Mouse (Mus musculus) kidney, postnatal 36 days (tissue): ENCODE measurements around the gene Gpcpd1.
"Not testable (repeated sequence)": the region's sequence is repeated elsewhere in the genome, so short reads cannot be mapped to it uniquely, and the experiment has no call there.

Experiments
- DNase-seq, 2 experiments: peaks; one replicate each; pipeline ENCODE4 v3.0.0; 2021 to 2022; ENCODE audit warnings: mixed read lengths in 2 of 2

Gene Gpcpd1

GRCm38 (mm10) chr2:132587240-132587779, at the start of gene Gpcpd1:
Gpcpd1 (minus strand) TSS chr2:132587729.
- DNase-seq = no peak

GRCm38 (mm10) chr2:132636534-132636933, 49.0 kb upstream of the Gpcpd1 start:
- DNase-seq = no peak

DNA sequence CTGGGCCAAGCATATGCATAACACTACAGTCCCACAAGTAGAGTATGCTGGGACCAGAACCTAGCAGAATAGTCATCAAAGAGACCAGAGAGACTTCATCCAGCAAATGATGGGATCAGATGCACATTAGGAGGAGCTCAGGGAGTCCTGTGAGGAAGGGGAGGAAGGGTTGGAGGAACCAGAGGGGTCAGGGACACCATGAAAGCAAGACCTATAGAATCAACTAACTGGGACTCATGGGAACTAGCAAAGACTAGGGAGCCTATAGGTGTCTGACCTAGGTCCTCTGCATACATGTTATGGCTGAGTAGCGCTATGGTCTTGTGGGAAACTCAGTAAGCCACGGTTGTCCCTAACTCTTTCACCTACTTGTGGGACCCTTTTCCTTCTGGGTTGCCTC, 41.1 kb upstream of the Gpcpd1 start:
- DNase-seq = no peak

DNA sequence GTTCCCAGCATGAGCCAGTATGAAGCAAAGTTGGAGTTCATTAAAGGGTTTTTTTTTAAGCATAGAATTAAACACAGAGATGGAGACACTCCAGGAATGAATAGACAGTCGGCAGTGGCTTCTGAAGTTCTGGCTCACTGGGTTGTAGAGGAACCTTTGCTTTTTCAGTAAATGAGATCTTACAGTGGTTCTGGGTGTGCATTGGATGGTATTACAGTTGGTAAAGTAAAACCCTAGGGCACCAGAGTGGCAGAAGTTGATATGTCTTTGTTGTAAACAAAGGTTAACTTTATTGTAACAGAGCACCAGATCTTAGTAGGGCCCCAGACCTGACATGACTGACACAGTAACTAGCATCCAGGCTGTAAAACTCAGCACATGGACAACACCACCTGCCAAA, 35.6 kb upstream of the Gpcpd1 start:
- no peak for DNase-seq

- no peak for DNase-seq
These were observed 30.2 kb upstream of the Gpcpd1 start for GRCm38 (mm10) chr2:132617693-132618092.

GRCm38 (mm10) chr2:132613581-132614188, 26.2 kb upstream of the Gpcpd1 start:
- no peak for DNase-seq

GRCm38 (mm10) chr2:132611551-132612233, 24.2 kb upstream of the Gpcpd1 start:
- DNase-seq = no peak

DNA sequence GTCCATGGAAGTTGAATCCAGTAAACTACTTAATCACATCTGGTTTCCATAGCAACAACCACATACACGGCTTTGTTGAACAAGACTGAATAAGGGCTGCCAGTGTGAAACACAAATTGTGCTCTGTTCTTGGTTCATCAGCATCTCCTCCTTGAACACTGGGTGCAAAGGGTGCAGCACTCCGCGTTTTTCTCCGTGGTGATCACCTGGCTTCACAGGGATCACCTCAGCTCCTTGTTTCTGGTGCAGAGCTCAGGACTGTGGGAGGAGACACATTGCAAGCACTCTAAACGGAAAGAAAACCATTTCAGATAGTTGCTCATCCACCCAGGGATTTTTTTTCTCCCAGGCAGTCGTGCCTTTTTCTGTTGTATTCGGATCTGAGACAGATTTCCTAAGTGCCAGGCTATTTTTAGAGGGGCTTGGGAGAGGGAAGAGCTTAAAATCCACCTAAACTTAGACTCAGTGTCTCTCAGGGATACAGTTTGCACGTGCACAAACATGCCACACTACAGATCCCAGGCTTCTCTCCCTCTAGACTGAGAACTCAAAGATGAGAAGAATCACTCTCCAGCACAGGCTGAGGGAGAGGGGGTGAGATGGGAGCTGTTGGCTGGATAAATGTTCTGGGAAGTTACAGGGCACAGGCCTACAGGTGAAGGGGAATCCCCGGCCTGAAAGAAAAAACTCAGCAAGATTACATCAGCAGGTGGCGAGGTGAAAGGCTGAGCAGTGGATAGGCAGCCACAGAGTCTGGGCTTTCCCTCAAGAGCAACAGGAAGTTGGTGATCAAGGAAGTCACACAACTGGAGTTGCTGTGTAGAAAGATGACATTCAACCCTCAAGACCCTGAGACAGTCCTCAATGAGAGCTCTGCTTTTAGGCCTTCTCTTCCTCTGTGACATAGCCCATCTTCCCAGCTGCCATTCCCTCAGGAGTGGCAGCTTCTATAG, 19.9 kb upstream of the Gpcpd1 start:
- DNase-seq = peak in 1 of 2 experiments; percentile 27

DNA sequence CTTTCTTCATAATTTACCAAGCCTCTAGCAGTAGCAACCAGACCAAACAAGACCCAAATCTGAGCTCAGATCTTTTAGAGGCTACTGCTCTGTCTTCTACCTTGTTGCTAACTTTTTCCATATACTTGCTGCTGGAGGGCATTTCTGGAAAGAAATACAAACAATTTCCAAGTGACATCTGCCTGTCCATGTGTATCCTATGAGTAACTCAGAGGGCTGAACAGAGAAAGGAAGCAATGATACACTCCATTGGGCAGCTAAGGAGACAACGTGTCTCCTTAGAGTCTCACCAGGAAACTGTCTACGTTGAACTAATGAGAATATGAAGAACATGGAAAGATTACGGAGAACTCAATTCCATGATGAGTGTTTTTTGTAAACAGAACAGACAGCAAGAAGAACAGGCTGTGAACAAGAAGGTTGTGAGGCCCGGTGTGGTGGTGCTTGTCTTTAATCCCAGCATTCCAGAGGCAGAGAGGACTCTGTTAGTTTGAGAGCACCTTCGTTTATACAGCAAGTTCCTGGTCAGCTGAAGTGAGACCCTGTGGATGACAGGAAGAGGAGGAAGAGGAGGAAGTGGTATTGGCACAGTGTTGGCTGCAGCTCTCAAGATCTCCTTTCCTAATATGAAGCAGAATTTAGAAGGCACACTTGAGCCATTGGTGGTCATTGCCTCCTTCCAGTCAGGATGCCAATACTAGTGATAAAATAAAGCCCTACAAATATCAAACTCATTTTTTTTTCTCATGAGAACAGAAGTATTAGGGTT, 18.4 kb upstream of the Gpcpd1 start:
- DNase-seq = no peak

DNA sequence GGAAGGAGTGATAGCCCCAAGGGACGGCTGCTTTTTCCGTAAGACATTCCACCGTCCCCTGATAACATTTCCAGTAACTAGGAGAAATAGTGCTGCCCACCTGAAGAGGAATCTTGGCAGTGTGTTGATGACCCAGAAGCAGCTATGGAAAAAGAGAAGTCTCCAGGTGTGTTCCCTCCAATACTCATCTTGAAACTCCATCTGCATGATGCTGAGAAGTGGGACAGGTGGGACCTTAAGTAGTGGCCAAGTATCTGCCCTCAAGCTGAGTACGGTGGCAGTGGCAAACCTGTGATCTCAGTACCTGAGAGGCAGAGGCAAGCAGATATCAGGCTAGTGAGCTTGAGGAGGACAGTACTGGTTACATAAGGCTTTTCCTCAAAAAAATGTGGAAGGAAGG, 17.4 kb upstream of the Gpcpd1 start:
- DNase-seq = no peak

DNA sequence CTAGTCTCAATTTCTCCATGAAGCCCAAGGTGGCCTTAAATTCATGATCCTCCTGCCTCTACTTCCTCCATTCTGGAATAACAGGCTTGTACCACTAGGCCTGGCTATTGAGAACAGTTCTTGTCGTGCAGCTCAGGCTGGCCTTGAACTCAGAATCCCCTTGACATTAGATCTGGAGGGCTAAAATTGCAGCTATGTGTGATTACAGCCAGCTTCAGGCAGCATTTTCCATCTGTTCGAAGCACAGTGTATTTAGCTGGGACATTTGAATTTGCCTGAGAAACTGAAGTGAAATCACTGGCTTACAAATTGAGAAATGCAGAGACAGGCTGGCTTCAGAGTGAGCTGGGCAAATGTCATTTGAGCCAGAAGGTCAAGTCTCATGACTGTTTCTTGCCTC, 16.2 kb upstream of the Gpcpd1 start:
- no peak for DNase-seq

DNA sequence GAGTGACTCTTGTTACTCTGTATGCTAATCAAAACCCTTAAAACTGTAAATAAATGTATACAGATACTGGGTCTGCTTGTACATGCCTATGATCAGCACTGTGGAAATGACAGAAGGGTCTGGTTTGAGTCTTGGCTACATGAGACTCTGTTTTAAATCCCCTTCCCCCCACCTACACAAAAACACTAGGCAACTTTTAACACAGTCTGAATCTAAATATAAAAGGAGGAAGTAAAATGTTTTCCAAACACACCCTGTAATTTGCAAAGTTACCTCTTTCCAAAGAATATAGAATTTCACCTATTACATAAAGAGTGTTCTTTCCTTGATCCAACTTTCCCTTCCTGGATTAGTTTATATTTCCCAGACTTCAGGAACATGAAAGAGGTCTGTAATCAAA, 14.2 kb upstream of the Gpcpd1 start:
- DNase-seq = no peak

GRCm38 (mm10) chr2:132600081-132600480, 12.6 kb upstream of the Gpcpd1 start:
- DNase-seq = no peak

DNA sequence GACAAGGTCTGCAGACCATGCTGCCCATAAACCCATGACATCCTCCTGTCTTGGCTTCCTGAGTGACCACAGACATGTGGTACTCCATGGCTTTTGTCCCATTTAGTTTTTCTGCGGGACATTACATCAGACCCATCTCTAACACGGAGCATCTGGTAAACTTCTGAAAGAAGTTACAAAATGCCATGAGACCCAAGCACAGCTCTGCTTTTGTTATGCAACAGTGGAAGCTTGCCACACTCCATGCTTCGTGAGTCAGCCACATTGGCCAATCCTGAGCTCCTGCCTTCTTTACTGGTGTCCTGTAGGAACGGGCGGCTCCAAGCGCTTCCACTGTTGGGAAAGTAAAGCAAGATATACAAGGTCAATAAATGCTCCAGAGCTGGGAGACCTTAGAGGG, 11.6 kb upstream of the Gpcpd1 start:
- no peak for DNase-seq

GRCm38 (mm10) chr2:132597866-132598480, 10.4 kb upstream of the Gpcpd1 start:
- peak; percentile 27 to 48 for DNase-seq

DNA sequence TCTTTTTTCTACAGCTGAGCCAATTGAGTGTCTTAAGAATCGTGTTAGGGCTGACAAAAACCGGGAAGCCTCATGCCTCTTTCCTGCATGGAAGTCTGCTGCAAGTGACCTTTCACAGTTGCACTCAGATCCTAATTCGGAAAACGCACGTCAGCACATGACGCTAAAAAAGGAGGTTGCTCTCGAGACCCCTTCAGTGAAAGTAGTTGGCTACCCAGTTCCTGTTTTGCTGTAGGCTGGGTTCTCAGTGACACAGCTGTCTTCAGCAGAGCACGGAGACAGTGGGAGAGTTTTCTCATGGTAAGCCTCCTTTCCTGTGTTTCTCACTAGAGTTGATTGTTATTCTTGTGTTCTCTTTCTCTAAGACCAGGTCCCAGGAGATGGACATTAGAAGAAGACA, 9.7 kb upstream of the Gpcpd1 start:
- DNase-seq = peak in 1 of 2 experiments; percentile 19

DNA sequence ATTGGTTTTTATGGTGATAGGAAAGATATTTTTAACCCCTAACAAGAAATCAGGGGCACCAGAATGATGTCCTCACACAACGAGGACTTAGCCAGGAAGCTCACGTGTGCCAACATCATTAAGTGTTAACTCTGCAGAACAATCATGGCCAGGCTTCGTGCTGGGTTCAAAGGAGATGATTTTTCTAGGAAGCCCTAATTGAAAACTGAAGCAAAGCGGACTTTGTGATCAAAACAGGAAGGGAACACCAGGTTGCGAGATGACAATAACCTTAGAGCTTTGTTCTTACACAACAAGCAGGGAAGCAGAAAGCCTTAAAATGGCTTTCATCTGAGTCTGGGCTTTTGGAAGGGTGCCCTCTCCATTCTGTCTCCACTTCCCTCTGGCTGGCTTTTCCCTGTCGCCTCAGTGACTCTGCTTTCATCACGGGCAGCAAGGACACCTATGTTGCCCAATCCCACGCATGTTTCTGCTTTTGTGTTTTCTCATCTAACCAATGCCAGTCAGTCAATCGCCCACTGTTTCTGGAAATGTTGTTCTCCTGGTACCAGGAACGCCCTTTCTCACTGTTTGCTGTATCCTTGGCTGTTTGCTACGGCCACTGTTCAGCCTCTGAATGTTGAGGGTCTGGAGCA, 8.2 kb upstream of the Gpcpd1 start:
- peak; percentile 16 to 42 for DNase-seq

DNA sequence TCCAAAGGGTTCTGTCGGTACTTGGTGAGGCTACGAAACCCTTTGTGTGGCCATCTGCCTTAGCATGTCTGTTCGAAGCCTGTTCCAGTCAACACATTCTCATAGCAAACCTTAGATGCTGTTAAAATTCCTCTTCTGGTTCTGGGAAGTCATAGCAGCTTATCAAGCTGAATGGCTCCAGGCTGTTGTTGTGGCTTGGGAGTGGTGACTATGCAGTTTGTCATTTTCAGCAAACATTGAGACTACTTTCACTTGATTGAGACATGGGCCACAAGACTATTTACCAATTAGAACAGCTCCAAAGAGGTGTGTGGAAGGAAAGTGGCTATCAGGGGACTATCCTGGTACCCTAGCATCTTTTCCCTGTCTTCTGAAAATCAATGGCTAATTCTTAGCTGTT, 4.6 kb upstream of the Gpcpd1 start:
- DNase-seq = no peak

- DNase-seq = not testable (repeated sequence)
These were observed 4.0 kb upstream of the Gpcpd1 start for GRCm38 (mm10) chr2:132591579-132591978.

DNA sequence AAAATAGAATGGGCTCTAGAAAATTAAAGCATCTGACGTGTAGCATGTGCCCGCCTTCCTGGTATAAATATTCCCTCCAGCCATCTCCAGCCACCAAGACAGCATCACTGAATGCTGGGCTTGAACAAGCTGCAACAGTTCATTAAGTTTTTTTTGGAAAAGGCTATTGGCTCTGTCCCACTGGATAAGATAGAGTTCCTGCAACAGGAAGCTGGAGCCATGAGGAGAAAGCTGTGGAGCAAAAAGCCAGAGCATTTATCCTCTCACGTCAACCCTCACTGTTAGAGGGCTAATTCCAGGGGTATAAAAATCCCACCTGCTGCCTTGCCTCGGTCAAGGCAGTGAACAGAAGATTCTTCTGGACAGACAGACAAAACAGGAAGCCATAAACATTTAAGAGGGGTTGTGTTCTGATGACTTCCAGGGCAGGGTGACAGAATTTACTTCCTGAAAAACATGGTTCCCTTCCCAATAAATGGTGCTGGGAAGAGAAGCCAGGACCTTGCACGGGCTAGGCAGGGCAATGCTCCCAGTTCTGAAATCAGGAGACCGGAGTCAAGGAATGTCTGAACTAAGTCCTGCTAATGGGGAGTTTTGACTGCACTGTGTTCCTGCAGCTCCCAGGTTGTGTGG, 2.5 kb upstream of the Gpcpd1 start:
- no peak for DNase-seq

DNA sequence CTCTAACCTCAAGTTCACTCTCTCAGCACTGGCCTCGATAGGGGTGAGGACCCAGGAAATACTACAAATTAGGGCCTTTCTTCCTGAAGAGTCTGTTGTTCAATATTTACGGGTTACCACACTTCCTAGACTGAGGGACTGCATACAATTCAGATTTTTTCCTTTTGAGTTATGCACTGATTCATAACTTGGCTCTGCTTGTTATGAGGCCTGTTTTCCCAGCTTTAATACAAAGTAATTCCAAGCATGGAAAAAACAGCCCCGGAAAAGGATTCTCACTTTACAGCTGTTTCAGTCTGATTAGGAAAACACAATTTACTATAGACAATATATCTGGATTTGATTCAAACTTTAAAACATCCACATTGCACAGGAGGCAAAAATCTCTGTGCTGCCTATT, 1.5 kb downstream of the Gpcpd1 start:
- no peak for DNase-seq
